Mouse (Mus musculus): ENCODE results near the gene Arhgap4. TPM values are rescaled to one million over a fixed set of nuclear protein-coding genes. Genes with fewer than 3 reads are reported as not detected.

Gene Arhgap4
- polyA plus RNA-seq, 1 experiment = 4.7 TPM

DNA sequence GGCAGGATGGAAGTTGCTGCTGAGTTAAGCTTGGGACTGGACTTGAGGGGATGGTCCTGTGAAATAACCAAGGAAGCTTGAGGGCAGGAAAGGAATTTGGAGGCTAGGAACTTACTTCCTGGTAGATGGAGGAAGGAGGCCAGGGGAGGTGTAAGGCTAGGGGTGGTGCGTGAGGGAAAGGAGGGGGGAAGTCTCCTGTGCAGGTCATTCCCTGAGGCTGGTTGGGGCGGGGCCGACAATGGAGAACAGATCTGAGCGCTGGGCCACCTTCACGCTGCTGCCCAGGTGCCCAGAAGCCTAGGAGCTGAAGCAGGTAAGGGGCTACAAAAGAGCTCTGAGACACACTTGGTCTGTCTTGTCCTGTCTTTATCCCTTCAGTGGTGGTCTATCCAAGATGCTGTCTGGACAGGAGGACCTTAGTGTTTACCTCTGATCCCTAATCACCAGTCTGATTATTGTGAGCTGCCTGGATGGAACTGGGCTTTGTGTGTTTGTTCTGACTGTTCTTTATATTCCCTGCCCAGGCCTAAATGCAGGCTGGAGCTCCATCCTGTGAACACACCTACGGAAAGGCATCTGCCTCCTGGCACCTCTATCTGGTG, 30.0 kb downstream of the Arhgap4 start, which contains the start of gene Avpr2:
TSS of gene Avpr2 (plus strand) at position 552 of the 602 bp plus-strand sequence.
- H3K4me1 ChIP-seq (ENCODE audit: control insufficient read depth, insufficient read depth, low read length) = no peaks in the 10 kb centered on the region
- no peak within 1 kb of the TSS for H3K4me3 ChIP-seq (ENCODE audit: low read depth, low read length)
- H3K36me3 ChIP-seq (ENCODE audit: control insufficient read depth, insufficient read depth, low read length, poor library complexity, severe bottlenecking) = no peaks in the 10 kb centered on the region
- H3K27ac ChIP-seq (ENCODE audit: insufficient read depth, low read length) = no peak within 1 kb of the TSS
- no peak within 1 kb of the TSS for H3K9ac ChIP-seq (ENCODE audit: low read depth, poor library complexity, severe bottlenecking)
- TF ChIP-seq EP300 (IDR thresholded peaks at IDR 0.05; ENCODE audit: insufficient read depth, low read depth, low read length) = no peak
- no peak for TF ChIP-seq CTCF (IDR thresholded peaks at IDR 0.05; ENCODE audit: low read depth, low read length)
- no peak for TF ChIP-seq POLR2A (IDR thresholded peaks at IDR 0.05; ENCODE audit: insufficient read depth, low read length)
- H3K9me3 ChIP-seq (replicated peaks; ENCODE audit: control insufficient read depth, insufficient read depth, low read length, poor library complexity, severe bottlenecking) = no peaks in the 10 kb centered on the region
- no peaks in the 10 kb centered on the region for H3K27me3 ChIP-seq (ENCODE audit: control insufficient read depth, insufficient read depth, low read length, poor library complexity, severe bottlenecking)

- TF ChIP-seq POLR2A (IDR thresholded peaks at IDR 0.05; ENCODE audit: insufficient read depth, low read length) (no peak), EP300 (IDR thresholded peaks at IDR 0.05; ENCODE audit: insufficient read depth, low read depth, low read length) (no peak), CTCF (IDR thresholded peaks at IDR 0.05; ENCODE audit: low read depth, low read length) (no peak)
- Histone ChIP-seq H3K27me3 (ENCODE audit: control insufficient read depth, insufficient read depth, low read length, poor library complexity, severe bottlenecking) (no peaks in the 10 kb centered on the region), H3K4me1 (ENCODE audit: control insufficient read depth, insufficient read depth, low read length) (no peaks in the 10 kb centered on the region), H3K27ac (ENCODE audit: insufficient read depth, low read length) (no peak overlapping the region), H3K9ac (ENCODE audit: low read depth, poor library complexity, severe bottlenecking) (no peak overlapping the region), H3K36me3 (ENCODE audit: control insufficient read depth, insufficient read depth, low read length, poor library complexity, severe bottlenecking) (no peaks in the 10 kb centered on the region), H3K9me3 (replicated peaks; ENCODE audit: control insufficient read depth, insufficient read depth, low read length, poor library complexity, severe bottlenecking) (no peaks in the 10 kb centered on the region), H3K4me3 (ENCODE audit: low read depth, low read length) (peak overlapping the region; percentile 97; the same call in 1 of the 2 replicates)
Measured at GRCm38 (mm10) chrX:73881463-73881862, 40.2 kb downstream of the Arhgap4 start.

DNA sequence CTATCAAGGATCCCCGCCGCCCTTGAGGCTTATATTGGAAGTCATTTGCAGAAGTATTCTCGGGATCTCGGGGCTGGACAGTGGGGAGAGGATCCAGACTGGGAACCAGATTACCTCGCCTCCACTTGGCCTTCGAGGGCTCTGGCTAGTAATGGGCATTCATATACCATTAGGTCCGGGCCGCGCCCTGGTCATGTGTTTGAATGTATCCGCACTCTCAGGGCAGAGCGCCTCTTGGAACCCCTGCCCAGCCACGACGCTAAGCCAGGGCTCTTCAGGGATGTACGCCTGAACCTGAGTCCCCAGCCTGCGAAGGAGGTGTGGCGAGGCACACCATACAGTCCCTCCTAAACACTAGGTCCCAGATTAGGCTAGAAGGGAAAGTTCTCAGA, 40.6 kb downstream of the Arhgap4 start:
- H3K9ac ChIP-seq (ENCODE audit: low read depth, poor library complexity, severe bottlenecking) = peak overlapping the region; percentile 21
- TF ChIP-seq POLR2A (IDR thresholded peaks at IDR 0.05; ENCODE audit: insufficient read depth, low read length) (no peak), CTCF (IDR thresholded peaks at IDR 0.05; ENCODE audit: low read depth, low read length) (no peak), EP300 (IDR thresholded peaks at IDR 0.05; ENCODE audit: insufficient read depth, low read depth, low read length) (no peak)
- H3K27me3 ChIP-seq (ENCODE audit: control insufficient read depth, insufficient read depth, low read length, poor library complexity, severe bottlenecking) = no peaks in the 10 kb centered on the region
- no peaks in the 10 kb centered on the region for H3K4me1 ChIP-seq (ENCODE audit: control insufficient read depth, insufficient read depth, low read length)
- H3K36me3 ChIP-seq (ENCODE audit: control insufficient read depth, insufficient read depth, low read length, poor library complexity, severe bottlenecking) = no peaks in the 10 kb centered on the region
- peak overlapping the region; percentile 97 for H3K4me3 ChIP-seq (ENCODE audit: low read depth, low read length)
- no peak overlapping the region for H3K27ac ChIP-seq (ENCODE audit: insufficient read depth, low read length)
- no peaks in the 10 kb centered on the region for H3K9me3 ChIP-seq (replicated peaks; ENCODE audit: control insufficient read depth, insufficient read depth, low read length, poor library complexity, severe bottlenecking)

DNA sequence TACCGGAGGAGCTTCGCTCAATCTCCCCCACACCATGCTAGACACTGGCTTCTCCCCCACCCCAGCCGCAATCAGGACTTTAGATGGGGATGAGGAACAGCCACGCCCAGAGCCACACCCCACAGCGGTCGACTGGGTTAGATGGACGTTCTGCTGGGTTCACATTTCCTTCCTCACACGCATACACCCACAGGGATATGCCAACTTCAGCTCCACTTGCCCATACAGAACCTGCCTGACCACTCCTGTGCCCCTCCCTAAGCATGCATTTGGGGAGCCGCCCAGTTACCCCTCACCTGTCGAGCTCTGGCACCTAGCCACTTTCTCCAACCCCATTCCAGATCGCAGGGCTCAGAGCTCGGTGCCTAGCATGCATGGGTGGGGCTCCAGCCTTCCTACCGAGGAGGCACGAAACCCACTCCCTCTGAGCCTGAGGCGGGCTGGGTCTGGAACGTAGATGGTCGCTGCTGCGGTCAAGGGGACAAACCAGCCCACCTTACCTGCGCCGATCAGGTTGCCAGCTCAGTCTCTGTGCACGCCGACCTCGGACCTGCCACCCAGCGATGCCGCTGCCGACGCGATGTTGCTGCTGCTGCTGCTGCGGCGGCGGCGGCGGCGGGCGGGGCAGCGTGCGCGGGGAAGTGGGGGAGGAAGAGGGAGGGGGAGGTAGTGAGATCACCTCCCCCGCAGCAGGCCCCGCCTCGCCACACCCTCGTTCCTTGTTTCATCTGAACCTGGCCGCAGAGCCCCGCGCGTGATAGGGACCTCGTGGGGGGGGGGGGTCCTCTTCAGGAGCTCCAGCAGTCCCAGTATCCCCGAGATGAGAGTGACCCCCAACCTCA, 41.3 kb downstream of the Arhgap4 start:
- Histone ChIP-seq H3K27ac (ENCODE audit: insufficient read depth, low read length) (no peak overlapping the region), H3K27me3 (ENCODE audit: control insufficient read depth, insufficient read depth, low read length, poor library complexity, severe bottlenecking) (no peaks in the 10 kb centered on the region)

GRCm38 (mm10) chrX:73877014-73877413, 44.7 kb downstream of the Arhgap4 start:
- Histone ChIP-seq H3K27me3 (ENCODE audit: control insufficient read depth, insufficient read depth, low read length, poor library complexity, severe bottlenecking) (no peaks in the 10 kb centered on the region), H3K4me1 (ENCODE audit: control insufficient read depth, insufficient read depth, low read length) (no peaks in the 10 kb centered on the region), H3K9ac (ENCODE audit: low read depth, poor library complexity, severe bottlenecking) (no peak overlapping the region), H3K27ac (ENCODE audit: insufficient read depth, low read length) (no peak overlapping the region), H3K9me3 (replicated peaks; ENCODE audit: control insufficient read depth, insufficient read depth, low read length, poor library complexity, severe bottlenecking) (no peaks in the 10 kb centered on the region), H3K36me3 (ENCODE audit: control insufficient read depth, insufficient read depth, low read length, poor library complexity, severe bottlenecking) (no peaks in the 10 kb centered on the region), H3K4me3 (ENCODE audit: low read depth, low read length) (no peak overlapping the region)
- TF ChIP-seq POLR2A (IDR thresholded peaks at IDR 0.05; ENCODE audit: insufficient read depth, low read length) (no peak), CTCF (IDR thresholded peaks at IDR 0.05; ENCODE audit: low read depth, low read length) (no peak), EP300 (IDR thresholded peaks at IDR 0.05; ENCODE audit: insufficient read depth, low read depth, low read length) (no peak)

More for the DNA sequence above, 41.3 kb downstream of the Arhgap4 start:
- no peaks in the 10 kb centered on the region for H3K9me3 ChIP-seq (replicated peaks; ENCODE audit: control insufficient read depth, insufficient read depth, low read length, poor library complexity, severe bottlenecking)
- no peaks in the 10 kb centered on the region for H3K36me3 ChIP-seq (ENCODE audit: control insufficient read depth, insufficient read depth, low read length, poor library complexity, severe bottlenecking)
- TF ChIP-seq EP300 (IDR thresholded peaks at IDR 0.05; ENCODE audit: insufficient read depth, low read depth, low read length) (no peak), CTCF (IDR thresholded peaks at IDR 0.05; ENCODE audit: low read depth, low read length) (no peak), POLR2A (IDR thresholded peaks at IDR 0.05; ENCODE audit: insufficient read depth, low read length) (no peak)
- H3K4me1 ChIP-seq (ENCODE audit: control insufficient read depth, insufficient read depth, low read length) = no peaks in the 10 kb centered on the region
- H3K4me3 ChIP-seq (ENCODE audit: low read depth, low read length) = peak overlapping the region; percentile 97
- H3K9ac ChIP-seq (ENCODE audit: low read depth, poor library complexity, severe bottlenecking) = peak overlapping the region; percentile 21

DNA sequence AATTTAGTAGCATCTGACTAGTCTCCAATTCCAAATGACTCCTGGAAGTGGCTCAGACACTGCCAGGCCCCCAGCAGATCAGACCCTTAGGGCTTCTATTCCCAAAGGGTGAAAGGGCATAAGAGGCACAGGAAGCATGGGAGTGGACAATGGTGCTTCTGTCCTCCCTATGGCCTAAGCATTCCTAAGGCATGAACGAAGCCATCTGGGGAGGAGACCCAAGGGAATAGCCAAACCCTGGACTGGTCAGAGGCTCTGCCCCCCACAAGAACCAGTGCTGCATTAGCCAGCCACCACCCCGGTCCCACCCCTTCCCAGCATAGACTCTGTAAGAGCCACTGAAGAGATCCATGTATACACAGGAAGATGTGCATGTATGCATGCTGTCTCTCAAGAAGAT, 45.8 kb downstream of the Arhgap4 start:
- no peak for TF ChIP-seq EP300 (IDR thresholded peaks at IDR 0.05; ENCODE audit: insufficient read depth, low read depth, low read length)
- no peak overlapping the region for H3K4me3 ChIP-seq (ENCODE audit: low read depth, low read length)
- no peaks in the 10 kb centered on the region for H3K27me3 ChIP-seq (ENCODE audit: control insufficient read depth, insufficient read depth, low read length, poor library complexity, severe bottlenecking)
- no peaks in the 10 kb centered on the region for H3K9me3 ChIP-seq (replicated peaks; ENCODE audit: control insufficient read depth, insufficient read depth, low read length, poor library complexity, severe bottlenecking)
- no peak overlapping the region for H3K9ac ChIP-seq (ENCODE audit: low read depth, poor library complexity, severe bottlenecking)
- no peak overlapping the region for H3K27ac ChIP-seq (ENCODE audit: insufficient read depth, low read length)
- no peaks in the 10 kb centered on the region for H3K36me3 ChIP-seq (ENCODE audit: control insufficient read depth, insufficient read depth, low read length, poor library complexity, severe bottlenecking)
- no peaks in the 10 kb centered on the region for H3K4me1 ChIP-seq (ENCODE audit: control insufficient read depth, insufficient read depth, low read length)

All from ES-Bruce4 (cell line).